Mouse (Mus musculus): ENCODE results near the gene Asb6. TPM values are rescaled to one million over a fixed set of nuclear protein-coding genes. Genes with fewer than 3 reads are reported as not detected.

Gene Asb6
- polyA plus RNA-seq, 1 experiment = 20.2 TPM

DNA sequence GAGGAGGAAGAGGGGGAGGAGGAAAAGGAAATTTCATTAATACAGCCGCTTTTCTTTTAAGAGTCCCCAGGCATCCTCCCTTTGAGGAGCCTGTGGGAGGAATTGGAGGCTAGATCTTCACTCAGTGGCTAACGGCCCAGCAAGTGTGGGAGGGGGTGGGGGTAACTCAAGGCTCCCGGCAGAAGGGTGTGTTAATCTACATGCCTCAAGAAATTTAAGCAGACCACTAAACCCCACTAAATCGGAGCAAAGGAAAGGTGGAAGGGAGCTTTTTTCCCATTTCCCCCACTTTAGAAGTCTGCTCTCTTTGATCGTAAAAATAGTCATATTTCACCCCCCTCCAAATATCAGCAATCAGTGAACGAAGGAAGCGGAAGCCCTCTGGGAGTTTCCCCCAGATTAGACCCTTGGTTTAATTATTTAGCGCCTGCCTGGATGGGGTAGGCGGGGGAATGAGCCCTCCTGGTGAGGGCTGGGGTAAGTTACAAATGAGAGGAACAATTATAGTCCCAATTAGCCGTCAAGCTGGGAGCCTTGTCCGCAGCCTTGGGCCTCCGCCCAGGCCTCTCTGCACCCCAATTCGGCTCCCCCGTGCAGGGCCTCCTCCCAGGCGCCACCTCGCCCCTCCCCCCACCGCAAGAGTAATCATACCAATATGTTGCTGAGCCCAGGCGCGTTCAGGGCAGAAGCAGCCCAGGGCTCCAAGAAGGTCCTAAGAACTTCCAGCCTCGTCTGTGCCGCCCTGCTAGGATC is 6.3 kb upstream of the Asb6 start:
- no peak overlapping the region for H3K4me3 ChIP-seq (ENCODE audit: insufficient read depth, low read length)
- peaks cover 11% of the 10 kb centered on the region; the same call in 1 of the 2 replicates for H3K4me1 ChIP-seq (ENCODE audit: control insufficient read depth, insufficient read depth, low read length)
- H3K27ac ChIP-seq (ENCODE audit: insufficient read depth, low read length) = peak overlapping the region; percentile 80
- TF ChIP-seq CTCF (IDR thresholded peaks at IDR 0.05; ENCODE audit: borderline replicate concordance, insufficient read depth, low read length) (no peak), POLR2A (IDR thresholded peaks at IDR 0.05; ENCODE audit: low read depth, low read length) (no peak)

DNA sequence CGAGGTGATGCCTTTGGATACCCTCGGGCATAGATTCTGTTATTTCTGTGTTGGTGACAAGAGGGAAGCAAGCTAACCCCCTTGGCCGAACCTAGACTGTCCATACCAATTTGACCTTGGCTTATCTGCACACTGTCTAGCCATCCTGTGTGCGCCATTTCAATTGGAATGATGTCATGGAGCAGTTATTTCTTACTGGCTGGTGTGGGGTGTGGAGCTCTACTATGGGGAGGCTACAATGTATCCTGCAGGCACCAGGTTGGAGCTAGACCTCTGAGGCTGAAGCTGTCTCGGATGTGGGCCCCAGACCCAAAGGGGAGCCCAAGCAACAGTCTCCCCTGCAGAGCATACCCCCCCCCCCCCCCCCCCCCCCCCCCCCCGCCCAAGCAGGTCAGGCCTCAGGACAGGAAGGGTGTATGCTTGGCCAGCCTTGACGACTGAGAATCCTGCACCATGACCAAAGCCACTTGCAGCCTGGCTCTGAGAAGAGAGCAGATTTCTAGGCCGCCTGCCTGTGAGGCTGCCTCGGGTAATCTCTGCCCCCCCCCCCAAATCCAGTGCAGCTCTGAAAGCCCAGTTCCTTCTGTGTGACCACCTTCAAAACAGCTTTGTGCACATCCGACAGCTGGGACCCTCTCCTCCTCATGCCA is 4.4 kb upstream of the Asb6 start, which contains the start of gene Prrx2:
TSS of gene Prrx2 (plus strand) at position 600 of the 650 bp plus-strand sequence.
- Histone ChIP-seq H3K27ac (ENCODE audit: insufficient read depth, low read length) (peak within 1 kb of the TSS; percentile 81), H3K4me3 (ENCODE audit: insufficient read depth, low read length) (no peak within 1 kb of the TSS), H3K4me1 (ENCODE audit: control insufficient read depth, insufficient read depth, low read length) (peaks cover 11% of the 10 kb centered on the region; the same call in 1 of the 2 replicates)
- TF ChIP-seq POLR2A (IDR thresholded peaks at IDR 0.05; ENCODE audit: low read depth, low read length) = no peak
- no peak for TF ChIP-seq CTCF (IDR thresholded peaks at IDR 0.05; ENCODE audit: borderline replicate concordance, insufficient read depth, low read length)

DNA sequence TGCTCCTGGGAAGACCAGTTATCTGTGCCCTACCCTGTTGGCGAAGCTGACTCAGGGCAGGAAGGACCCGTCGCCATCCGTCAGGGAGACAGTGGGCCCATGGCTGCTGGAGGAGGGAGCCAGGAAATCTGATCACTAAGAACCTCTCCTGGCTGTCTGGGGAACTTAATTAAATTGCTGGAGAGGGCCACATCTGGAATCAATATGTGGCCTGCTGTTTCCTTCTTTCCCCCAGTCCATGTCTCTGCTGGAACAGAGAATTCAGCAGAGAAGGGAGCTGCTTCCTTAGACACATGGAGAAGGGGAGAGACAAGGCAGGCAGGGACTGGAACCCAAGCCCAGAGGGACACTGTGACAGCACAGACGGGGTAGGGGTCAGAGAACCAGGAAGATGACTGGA is 3.5 kb upstream of the Asb6 start:
- H3K4me1 ChIP-seq (ENCODE audit: control insufficient read depth, insufficient read depth, low read length) = peaks cover 11% of the 10 kb centered on the region; the same call in 1 of the 2 replicates
- peak overlapping the region; percentile 81 for H3K27ac ChIP-seq (ENCODE audit: insufficient read depth, low read length)
- no peak overlapping the region for H3K4me3 ChIP-seq (ENCODE audit: insufficient read depth, low read length)

DNA sequence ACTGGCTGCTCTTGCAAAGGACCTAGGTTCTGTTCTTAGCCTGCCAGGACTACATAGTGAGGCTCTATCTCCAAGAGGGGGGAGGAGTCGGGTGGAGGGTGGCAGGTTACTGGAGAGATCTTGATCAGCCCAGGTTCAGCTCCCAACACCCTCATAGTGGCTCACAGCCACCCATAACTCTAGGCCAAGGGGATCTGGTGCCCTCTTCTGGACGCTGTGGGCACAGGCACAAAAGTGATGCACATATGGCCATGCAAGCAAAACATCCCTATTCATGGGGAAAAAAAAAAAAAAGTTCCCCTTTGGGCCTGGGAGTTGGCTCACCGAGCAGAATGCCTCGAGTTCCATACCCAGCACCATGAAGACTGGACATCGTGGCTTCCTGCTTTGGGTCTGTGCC is 818 bp downstream of the Asb6 start:
- Histone ChIP-seq H3K27ac (ENCODE audit: insufficient read depth, low read length) (no peak overlapping the region), H3K4me3 (ENCODE audit: insufficient read depth, low read length) (no peak overlapping the region), H3K4me1 (ENCODE audit: control insufficient read depth, insufficient read depth, low read length) (peaks cover 6% of the 10 kb centered on the region)
- peak; percentile 61; the same call in 1 of the 2 replicates for TF ChIP-seq CTCF (IDR thresholded peaks at IDR 0.05; ENCODE audit: borderline replicate concordance, insufficient read depth, low read length)
- TF ChIP-seq POLR2A (IDR thresholded peaks at IDR 0.05; ENCODE audit: low read depth, low read length) = no peak

More for the DNA sequence above, 3.5 kb upstream of the Asb6 start:
- TF ChIP-seq POLR2A (IDR thresholded peaks at IDR 0.05; ENCODE audit: low read depth, low read length) (no peak), CTCF (IDR thresholded peaks at IDR 0.05; ENCODE audit: borderline replicate concordance, insufficient read depth, low read length) (no peak)

DNA sequence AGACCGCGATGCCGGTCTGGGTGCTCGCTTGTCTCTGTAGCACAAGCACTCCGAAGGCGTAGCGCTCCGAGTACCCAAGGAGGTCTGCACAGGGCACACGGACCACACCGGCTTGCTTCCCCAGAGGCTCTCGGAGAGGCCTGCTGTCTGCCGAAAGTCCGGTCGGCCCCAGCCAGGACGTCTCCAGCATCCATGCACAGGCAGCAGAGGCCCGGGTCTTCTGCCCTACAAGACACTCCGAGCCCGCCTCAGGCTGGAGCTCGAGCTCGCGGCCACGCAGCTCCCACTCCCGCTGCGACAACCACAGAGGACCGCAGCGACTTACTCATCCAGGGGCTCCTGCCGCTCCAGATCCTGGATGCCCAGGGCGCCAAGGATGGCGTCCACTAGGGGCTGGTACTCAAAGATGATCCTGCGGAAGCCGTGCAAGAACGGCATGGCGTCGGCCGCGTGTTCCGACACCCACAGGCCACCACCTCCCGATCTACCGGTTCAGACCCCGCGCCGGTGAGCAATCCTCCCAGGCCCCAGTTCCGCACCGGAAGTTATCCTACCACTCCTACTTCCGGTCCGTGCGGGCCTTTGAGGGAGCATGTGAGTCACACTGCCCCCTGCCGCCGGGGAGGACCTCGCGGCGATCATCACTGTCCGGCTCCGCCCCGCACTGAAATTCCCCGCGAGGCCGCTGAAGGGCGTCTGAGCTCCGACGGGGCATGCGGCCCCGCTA is 2.2 kb downstream of the Asb6 start:
- Histone ChIP-seq H3K4me3 (ENCODE audit: insufficient read depth, low read length) (peak overlapping the region; percentile 76), H3K27ac (ENCODE audit: insufficient read depth, low read length) (peak overlapping the region; percentile 34), H3K4me1 (ENCODE audit: control insufficient read depth, insufficient read depth, low read length) (peaks cover 2% of the 10 kb centered on the region)
- TF ChIP-seq POLR2A (IDR thresholded peaks at IDR 0.05; ENCODE audit: low read depth, low read length) (peak; percentile 79), CTCF (IDR thresholded peaks at IDR 0.05; ENCODE audit: borderline replicate concordance, insufficient read depth, low read length) (peak; percentile 89)

DNA sequence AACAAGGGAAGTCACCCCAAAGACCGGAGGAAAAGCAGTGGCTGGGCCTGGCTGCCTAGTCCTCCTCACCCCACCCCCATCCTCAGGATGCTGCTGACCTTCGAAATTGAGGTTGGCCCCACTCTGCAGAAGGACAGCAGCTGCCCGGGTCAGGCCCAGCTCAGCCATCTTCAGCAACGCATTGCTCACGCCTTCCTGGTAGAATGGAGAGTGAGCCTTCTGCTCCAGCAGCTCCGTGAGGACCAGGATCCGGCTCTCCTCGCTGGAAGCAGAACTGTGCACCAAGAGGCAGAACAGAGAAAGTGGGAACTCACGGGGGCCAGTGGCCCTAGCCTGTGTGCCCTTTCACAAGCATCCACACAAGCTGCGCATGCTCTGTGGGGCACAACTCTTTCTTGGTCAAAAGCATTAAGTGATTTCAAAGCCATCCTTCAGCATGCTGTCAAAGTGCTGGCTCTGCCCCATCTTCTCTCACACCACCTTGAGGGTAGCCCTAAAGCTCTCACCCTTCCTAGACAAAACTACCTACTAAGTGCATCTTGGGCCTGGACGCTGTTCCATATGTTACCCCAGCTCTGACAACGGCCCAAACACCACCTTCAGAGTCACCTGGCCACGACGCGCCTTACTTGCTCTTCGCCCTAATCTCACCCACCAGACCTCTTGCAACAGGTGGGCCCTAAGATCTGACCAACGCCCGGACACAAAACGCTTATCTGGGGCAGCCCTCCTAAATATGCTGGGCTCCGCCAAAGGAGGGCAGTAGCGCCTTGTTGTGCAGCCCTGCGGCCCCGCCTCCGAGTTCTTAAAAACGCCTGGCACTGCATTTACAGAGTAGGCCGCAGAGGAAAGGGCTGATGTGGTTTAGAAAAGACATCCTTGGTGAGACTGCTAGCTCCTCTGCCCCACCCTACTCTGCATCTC is 3.0 kb downstream of the Asb6 start:
- peaks cover 2% of the 10 kb centered on the region; the same call in 1 of the 2 replicates for H3K4me1 ChIP-seq (ENCODE audit: control insufficient read depth, insufficient read depth, low read length)
- TF ChIP-seq POLR2A (IDR thresholded peaks at IDR 0.05; ENCODE audit: low read depth, low read length) = peak; percentile 52; the same call in 1 of the 2 replicates
- peak; percentile 36; the same call in 1 of the 2 replicates for TF ChIP-seq CTCF (IDR thresholded peaks at IDR 0.05; ENCODE audit: borderline replicate concordance, insufficient read depth, low read length)

DNA sequence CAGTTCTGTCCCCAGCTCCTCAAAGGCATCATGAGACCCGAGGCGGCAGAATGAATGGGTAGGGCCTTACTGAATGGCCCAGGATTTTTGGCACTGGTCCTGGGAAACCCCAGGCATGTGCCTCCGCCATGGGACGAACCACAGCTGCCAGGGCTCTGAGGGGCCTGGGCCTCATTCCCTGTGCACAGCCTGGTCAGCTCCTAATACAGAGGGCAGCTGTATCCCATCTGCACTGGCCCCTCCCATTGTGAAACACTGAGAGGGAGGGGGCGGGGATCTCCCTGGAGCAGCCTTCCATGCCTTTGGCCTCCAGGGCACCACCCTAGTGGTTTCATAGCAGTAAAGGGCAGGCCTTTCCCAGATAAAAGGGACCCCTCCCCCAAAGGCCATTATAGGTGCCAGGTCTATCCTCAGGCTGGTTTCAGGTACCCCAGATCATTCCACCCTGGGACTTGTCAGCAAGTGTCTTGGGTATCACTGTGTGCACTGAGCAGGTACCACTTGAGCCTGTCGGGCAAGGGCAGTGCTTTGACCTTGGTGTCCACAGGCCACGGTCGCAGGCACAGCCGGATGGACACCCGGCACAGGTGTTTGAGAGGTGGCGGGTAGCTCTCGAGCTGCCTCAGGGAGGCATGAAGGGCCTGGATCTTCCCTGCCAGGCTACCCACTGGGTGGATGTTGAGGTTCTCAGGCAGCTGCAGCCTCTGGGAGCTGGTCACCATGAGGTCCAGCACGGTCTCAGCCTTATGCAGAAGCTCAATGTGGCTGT is 6.6 kb downstream of the Asb6 start:
- Histone ChIP-seq H3K4me3 (ENCODE audit: insufficient read depth, low read length) (no peak overlapping the region), H3K4me1 (ENCODE audit: control insufficient read depth, insufficient read depth, low read length) (peaks cover 2% of the 10 kb centered on the region; the same call in 1 of the 2 replicates), H3K27ac (ENCODE audit: insufficient read depth, low read length) (peak overlapping the region; percentile 9; the same call in 1 of the 2 replicates)
- TF ChIP-seq CTCF (IDR thresholded peaks at IDR 0.05; ENCODE audit: borderline replicate concordance, insufficient read depth, low read length) = no peak
- TF ChIP-seq POLR2A (IDR thresholded peaks at IDR 0.05; ENCODE audit: low read depth, low read length) = 0 out of 2 replicates have a peak, but pooled peaks have one; percentile 0

More for the DNA sequence above, 3.0 kb downstream of the Asb6 start:
- Histone ChIP-seq H3K27ac (ENCODE audit: insufficient read depth, low read length) (peak overlapping the region; percentile 34), H3K4me3 (ENCODE audit: insufficient read depth, low read length) (peak overlapping the region; percentile 76)

DNA sequence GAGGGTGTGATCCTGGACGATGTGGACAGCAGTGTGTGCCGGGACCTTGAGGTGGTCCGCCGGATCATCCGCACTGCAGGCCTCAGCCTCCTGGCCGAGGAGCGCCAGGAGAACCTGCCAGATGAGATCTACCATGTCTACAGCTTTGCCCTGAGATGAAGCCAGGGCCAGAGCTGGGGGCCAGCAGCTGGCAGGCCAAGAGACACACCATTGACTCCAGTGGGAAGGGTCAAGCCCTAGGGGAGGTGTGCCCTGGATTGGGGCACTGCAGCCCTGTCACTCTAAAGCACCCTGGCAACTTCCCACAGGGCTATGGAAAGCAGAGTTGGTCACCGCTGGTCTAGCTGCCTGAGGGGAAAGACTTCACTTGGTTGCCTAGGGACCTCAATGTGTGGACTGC is 7.7 kb downstream of the Asb6 start:
- Histone ChIP-seq H3K4me3 (ENCODE audit: insufficient read depth, low read length) (no peak overlapping the region), H3K27ac (ENCODE audit: insufficient read depth, low read length) (no peak overlapping the region), H3K4me1 (ENCODE audit: control insufficient read depth, insufficient read depth, low read length) (peaks cover 2% of the 10 kb centered on the region; the same call in 1 of the 2 replicates)
- no peak for TF ChIP-seq CTCF (IDR thresholded peaks at IDR 0.05; ENCODE audit: borderline replicate concordance, insufficient read depth, low read length)
- TF ChIP-seq POLR2A (IDR thresholded peaks at IDR 0.05; ENCODE audit: low read depth, low read length) = 0 out of 2 replicates have a peak, but pooled peaks have one; percentile 17
